Mouse (Mus musculus) heart, postnatal 4 days (tissue): Measurements from ENCODE around the gene Shisa9. TPM values are rescaled to one million over a fixed set of nuclear protein-coding genes. Genes with fewer than 3 reads are reported as not detected.

Experiments
- total RNA-seq, 2 experiments: library from RNA; stranded (reverse); gene quantifications; 2 replicates each; pipeline ENCODE4 v1.2.3; 2021

The Shisa9 gene
- total RNA-seq, 2 experiments from 2014 or later, result 0.21 to 0.54 TPM

Other genes starting within 250 kb of the Shisa9 start
- gene Cpped1, start 74.7 kb upstream of the Shisa9 start, total RNA-seq, result 10 to 100 TPM; 62.1 to 65.9 TPM